Mouse (Mus musculus) spleen, adult 2 months (tissue): ENCODE results near the gene Plekha6.

Experiments
- CTCF ChIP-seq: fragments of 200-500 bp; IDR thresholded peaks from 2 replicates; pipeline ENCODE4 v1.5.1; 2011; ENCODE audit warnings: mild to moderate bottlenecking, inconsistent platforms; ENCODE audit not compliant: insufficient read depth, insufficient read length, insufficient replicate concordance; ENCODE audit errors: extremely low read depth
- POLR2A ChIP-seq: fragments of 200-500 bp; IDR thresholded peaks from 2 replicates; pipeline ENCODE4 v1.6.1; 2011; ENCODE audit warnings: low read depth, low read length, inconsistent platforms

- TF ChIP-seq CTCF (no peak), POLR2A (no peak)
Measured at GRCm38 (mm10) chr1:133215753-133216152, 51.7 kb downstream of the Plekha6 start.
